Mouse (Mus musculus): Measurements from ENCODE around the gene Slc25a33. TPM values are rescaled to one million over a fixed set of nuclear protein-coding genes. Genes with fewer than 3 reads are reported as not detected.

The Slc25a33 gene
- polyA plus RNA-seq, 1 experiment, result 77.0 TPM

DNA sequence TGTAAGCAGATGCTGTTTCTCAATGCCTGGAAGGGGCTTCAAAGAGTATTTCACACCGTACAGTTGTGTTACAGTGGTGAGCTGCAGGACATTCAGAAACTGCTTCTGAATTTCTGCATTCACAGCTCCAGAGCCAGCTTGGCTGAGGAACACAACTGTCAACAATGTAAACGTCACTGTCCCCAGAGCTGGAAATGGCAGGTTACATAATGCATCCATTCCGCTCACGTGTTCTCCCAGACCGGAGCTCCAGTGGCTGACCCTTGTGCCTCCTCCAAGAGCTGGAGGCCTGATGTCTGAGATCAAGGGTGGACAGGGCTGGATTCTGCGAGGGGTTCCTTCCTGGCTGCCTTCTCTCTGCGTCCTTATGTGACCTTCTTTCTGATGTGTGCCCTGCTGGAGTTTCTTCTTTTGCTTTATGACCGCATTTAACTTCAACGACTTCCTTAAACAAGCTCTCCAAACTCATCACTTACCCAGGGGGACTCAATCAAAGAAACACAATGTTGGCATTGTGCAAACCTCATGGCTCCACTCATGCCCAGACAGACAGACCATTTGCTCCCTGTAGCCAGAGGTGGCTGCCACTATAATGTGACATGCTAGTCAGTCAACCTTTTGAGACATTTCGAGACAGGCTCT, 18.2 kb upstream of the Slc25a33 start:
- Histone ChIP-seq H3K4me3 (replicated peaks; ENCODE audit: insufficient read depth, low read depth, low read length) (no peak overlapping the region), H3K27ac (ENCODE audit: insufficient read depth, low read length) (no peak overlapping the region), H3K27me3 (ENCODE audit: control insufficient read depth, insufficient read depth, low read length) (no peaks in the 10 kb centered on the region), H3K4me1 (ENCODE audit: control insufficient read depth, insufficient read depth, low read length) (no peaks in the 10 kb centered on the region)
- 59% methylated on average over 10 of the region's 10 CpGs for WGBS
- TF ChIP-seq POLR2A (IDR thresholded peaks at IDR 0.05; ENCODE audit: borderline replicate concordance, insufficient read depth, low read length) (no peak), CTCF (IDR thresholded peaks at IDR 0.05; ENCODE audit: borderline replicate concordance, insufficient read depth, low read depth, low read length) (no peak)
- no peak for DNase-seq

DNA sequence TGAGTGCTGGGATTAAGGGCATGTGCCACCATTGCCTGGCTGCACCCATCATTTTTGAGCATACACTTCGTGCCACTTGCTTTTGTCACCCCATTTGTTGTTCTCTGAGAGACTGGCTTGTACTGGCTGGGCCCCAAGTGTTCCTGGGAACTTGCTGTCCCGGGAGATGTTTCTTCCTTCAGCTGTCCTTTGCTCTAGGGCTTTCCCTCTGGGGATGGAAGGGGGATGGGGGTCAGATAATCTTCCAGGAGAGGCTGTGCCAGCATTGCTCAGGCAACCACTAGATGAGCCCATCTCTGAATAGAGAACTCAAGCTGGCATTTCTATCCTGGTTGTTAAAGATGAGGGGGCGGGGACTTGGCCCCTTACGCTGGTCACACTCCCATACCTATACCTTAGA, 17.4 kb upstream of the Slc25a33 start:
- DNase-seq, result peak in 1 of 2 experiments; percentile 44
- Histone ChIP-seq H3K4me1 (ENCODE audit: control insufficient read depth, insufficient read depth, low read length) (no peaks in the 10 kb centered on the region), H3K27ac (ENCODE audit: insufficient read depth, low read length) (no peak overlapping the region), H3K27me3 (ENCODE audit: control insufficient read depth, insufficient read depth, low read length) (no peaks in the 10 kb centered on the region), H3K4me3 (replicated peaks; ENCODE audit: insufficient read depth, low read depth, low read length) (no peak overlapping the region)
- WGBS, result 66% methylated on average over 4 of the region's 4 CpGs
- TF ChIP-seq POLR2A (IDR thresholded peaks at IDR 0.05; ENCODE audit: borderline replicate concordance, insufficient read depth, low read length) (no peak), CTCF (IDR thresholded peaks at IDR 0.05; ENCODE audit: borderline replicate concordance, insufficient read depth, low read depth, low read length) (no peak)

DNA sequence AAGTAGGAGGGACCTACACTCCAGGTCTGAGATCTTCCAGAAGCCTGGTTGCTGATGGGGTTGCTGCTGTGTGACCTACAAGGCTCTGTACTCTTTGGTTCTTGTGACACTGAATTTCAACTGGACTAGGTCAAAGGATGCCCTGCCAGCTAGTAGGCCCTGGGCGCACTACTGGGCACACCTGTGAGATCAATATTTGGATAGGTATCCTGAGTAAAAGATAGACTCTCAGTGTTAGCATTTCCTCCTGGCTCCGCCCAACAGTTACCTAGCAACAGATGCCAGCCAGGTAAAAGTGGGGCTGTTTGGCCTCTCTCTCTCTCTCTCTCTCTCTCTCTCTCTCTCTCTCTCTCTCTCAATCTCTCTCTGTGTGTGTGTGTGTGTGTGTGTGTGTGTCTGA, 16.9 kb upstream of the Slc25a33 start:
- TF ChIP-seq POLR2A (IDR thresholded peaks at IDR 0.05; ENCODE audit: borderline replicate concordance, insufficient read depth, low read length) (no peak), CTCF (IDR thresholded peaks at IDR 0.05; ENCODE audit: borderline replicate concordance, insufficient read depth, low read depth, low read length) (no peak)
- no peak overlapping the region for H3K27ac ChIP-seq (ENCODE audit: insufficient read depth, low read length)
- 98% methylated on average over 2 of the region's 2 CpGs for WGBS
- H3K4me1 ChIP-seq (ENCODE audit: control insufficient read depth, insufficient read depth, low read length), result no peaks in the 10 kb centered on the region
- no peak for DNase-seq
- no peaks in the 10 kb centered on the region for H3K27me3 ChIP-seq (ENCODE audit: control insufficient read depth, insufficient read depth, low read length)
- H3K4me3 ChIP-seq (replicated peaks; ENCODE audit: insufficient read depth, low read depth, low read length), result no peak overlapping the region

DNA sequence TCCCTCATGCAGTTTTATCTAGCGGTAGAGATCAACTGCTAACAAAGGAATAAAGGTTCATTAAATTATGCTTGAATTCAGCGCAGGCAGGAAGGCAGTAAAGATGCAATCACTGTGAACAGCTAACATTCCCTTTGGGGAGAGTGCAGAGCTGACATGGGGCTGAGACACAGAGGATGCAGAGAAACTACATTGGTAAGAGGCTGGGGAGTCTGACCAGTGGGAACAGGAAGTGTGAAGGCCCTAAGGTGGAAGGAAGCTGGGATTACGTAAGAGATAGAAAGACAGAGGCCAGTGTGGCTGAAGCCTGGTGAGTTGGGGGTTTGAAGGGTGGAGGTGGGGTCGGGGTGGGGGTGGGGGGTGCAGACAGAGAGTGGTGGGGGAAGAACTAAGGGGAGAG, 16.5 kb upstream of the Slc25a33 start:
- no peak for DNase-seq
- Histone ChIP-seq H3K4me3 (replicated peaks; ENCODE audit: insufficient read depth, low read depth, low read length) (no peak overlapping the region), H3K27me3 (ENCODE audit: control insufficient read depth, insufficient read depth, low read length) (no peaks in the 10 kb centered on the region), H3K4me1 (ENCODE audit: control insufficient read depth, insufficient read depth, low read length) (no peaks in the 10 kb centered on the region), H3K27ac (ENCODE audit: insufficient read depth, low read length) (no peak overlapping the region)
- WGBS, result 87% methylated on average over 4 of the region's 4 CpGs
- no peak for TF ChIP-seq CTCF (IDR thresholded peaks at IDR 0.05; ENCODE audit: borderline replicate concordance, insufficient read depth, low read depth, low read length)

DNA sequence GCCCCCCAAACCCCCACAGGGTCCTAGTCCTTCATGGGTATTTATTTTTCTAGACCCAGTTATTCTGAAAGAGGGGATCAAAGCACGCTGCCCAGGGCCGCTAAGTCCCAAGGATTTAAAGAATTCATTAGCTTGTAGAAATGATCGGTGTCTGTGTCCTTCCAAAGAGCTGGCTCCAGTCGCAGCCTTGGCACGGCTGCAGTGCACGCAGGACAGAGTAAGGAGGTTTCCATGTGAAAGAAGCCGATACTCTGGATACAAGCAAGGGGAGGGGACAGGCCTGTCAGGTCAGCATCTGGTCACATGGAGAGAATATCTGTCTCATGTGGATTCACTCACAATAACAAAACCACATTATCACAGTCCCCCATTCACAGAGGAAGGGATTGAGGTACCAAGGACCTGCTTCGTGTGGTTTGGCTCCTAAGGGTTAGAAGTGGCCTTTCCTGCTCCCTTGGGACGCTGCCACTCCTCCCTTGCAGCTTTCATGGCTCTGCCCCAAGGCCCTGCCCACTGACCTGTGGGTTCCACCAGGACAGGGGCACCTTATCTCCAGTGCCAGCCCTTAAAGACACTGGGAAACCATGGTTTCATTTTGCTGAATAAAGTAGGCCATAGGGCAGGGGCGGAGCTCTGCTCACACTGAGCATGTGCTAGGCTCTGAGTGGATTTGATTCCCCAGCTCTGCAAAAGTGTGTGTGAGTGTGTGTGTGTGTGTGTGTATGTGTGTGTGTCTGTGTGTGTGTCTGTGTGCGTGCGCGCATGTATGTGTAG, 15.5 kb upstream of the Slc25a33 start:
- Histone ChIP-seq H3K27ac (ENCODE audit: insufficient read depth, low read length) (no peak overlapping the region), H3K4me1 (ENCODE audit: control insufficient read depth, insufficient read depth, low read length) (no peaks in the 10 kb centered on the region), H3K27me3 (ENCODE audit: control insufficient read depth, insufficient read depth, low read length) (no peaks in the 10 kb centered on the region), H3K4me3 (replicated peaks; ENCODE audit: insufficient read depth, low read depth, low read length) (no peak overlapping the region)
- WGBS, result 60% methylated on average over 13 of the region's 13 CpGs
- TF ChIP-seq POLR2A (IDR thresholded peaks at IDR 0.05; ENCODE audit: borderline replicate concordance, insufficient read depth, low read length), result no peak
- no peak for TF ChIP-seq CTCF (IDR thresholded peaks at IDR 0.05; ENCODE audit: borderline replicate concordance, insufficient read depth, low read depth, low read length)
- no peak for DNase-seq

DNA sequence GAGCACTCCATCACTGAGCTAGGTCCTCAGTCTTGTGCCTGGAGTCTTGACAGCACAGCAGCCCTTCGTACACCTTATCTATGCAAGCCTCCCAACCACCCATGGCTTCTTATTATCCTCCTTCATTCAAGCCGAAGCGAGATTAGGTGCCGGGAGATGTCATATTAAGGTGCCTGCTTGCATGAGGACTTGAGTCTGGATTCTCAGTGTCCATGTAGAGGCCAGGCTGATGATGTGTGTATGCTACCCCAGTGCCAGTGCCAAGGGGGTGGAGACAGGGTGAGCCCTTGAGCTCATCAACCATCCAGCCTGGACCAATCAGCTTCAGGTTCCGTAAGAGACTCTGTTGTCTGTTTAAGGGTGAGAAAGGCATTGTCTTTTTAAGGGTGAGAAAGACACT, 10.8 kb upstream of the Slc25a33 start:
- no peak overlapping the region for H3K4me3 ChIP-seq (replicated peaks; ENCODE audit: insufficient read depth, low read depth, low read length)
- H3K27me3 ChIP-seq (ENCODE audit: control insufficient read depth, insufficient read depth, low read length), result no peaks in the 10 kb centered on the region
- 86% methylated on average over 5 of the region's 5 CpGs for WGBS
- DNase-seq, result no peak
- H3K4me1 ChIP-seq (ENCODE audit: control insufficient read depth, insufficient read depth, low read length), result no peaks in the 10 kb centered on the region; the same call in 1 of the 2 replicates
- TF ChIP-seq CTCF (IDR thresholded peaks at IDR 0.05; ENCODE audit: borderline replicate concordance, insufficient read depth, low read depth, low read length) (no peak), POLR2A (IDR thresholded peaks at IDR 0.05; ENCODE audit: borderline replicate concordance, insufficient read depth, low read length) (no peak)
- H3K27ac ChIP-seq (ENCODE audit: insufficient read depth, low read length), result no peak overlapping the region

DNA sequence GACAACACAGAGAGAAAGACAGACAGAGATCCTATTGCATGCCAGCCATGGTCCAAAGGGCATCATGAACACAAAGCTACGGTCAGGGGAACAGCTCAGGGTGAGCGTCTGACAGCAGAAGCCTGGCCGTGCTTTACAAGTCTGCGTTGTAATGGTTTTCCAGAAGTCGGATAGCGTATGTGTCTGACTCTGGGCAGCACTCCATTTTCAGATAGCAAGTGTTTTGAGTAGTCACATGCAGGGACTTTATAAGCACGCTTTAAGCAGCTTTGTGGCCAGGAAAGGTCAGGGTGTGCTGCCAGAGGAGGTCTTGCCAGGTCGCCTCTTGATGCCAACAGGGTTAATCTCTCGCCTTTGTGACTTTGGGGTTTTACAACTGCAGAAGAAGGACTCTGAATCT, 10.3 kb upstream of the Slc25a33 start:
- no peaks in the 10 kb centered on the region for H3K27me3 ChIP-seq (ENCODE audit: control insufficient read depth, insufficient read depth, low read length)
- no peak for DNase-seq
- 78% methylated on average over 9 of the region's 9 CpGs for WGBS
- TF ChIP-seq CTCF (IDR thresholded peaks at IDR 0.05; ENCODE audit: borderline replicate concordance, insufficient read depth, low read depth, low read length) (no peak), POLR2A (IDR thresholded peaks at IDR 0.05; ENCODE audit: borderline replicate concordance, insufficient read depth, low read length) (no peak)
- H3K4me3 ChIP-seq (replicated peaks; ENCODE audit: insufficient read depth, low read depth, low read length), result no peak overlapping the region
- H3K27ac ChIP-seq (ENCODE audit: insufficient read depth, low read length), result no peak overlapping the region
- no peaks in the 10 kb centered on the region; the same call in 1 of the 2 replicates for H3K4me1 ChIP-seq (ENCODE audit: control insufficient read depth, insufficient read depth, low read length)

DNA sequence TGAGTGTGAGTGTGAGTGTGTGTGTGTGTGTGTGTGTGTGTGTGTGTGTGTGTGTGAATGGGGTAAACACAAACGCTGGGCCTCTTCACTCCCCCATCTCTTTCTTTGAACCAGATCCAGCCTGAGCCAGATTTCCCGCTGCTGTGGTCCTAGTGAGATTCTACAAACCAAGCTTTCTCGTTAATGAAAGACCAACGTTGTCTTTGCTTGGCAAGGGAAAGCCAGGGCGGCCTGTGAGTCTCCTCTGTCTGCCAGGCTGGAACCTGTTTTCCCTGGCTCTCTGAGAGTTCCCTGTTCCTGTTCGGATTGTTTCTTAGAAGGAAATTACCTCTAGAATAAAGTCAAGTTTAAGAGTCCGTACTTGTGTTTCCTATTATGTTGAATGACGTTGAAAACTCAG, 8.9 kb upstream of the Slc25a33 start:
- no peak for TF ChIP-seq POLR2A (IDR thresholded peaks at IDR 0.05; ENCODE audit: borderline replicate concordance, insufficient read depth, low read length)
- TF ChIP-seq CTCF (IDR thresholded peaks at IDR 0.05; ENCODE audit: borderline replicate concordance, insufficient read depth, low read depth, low read length), result no peak
- peak overlapping the region; percentile 23; the same call in 1 of the 2 replicates for H3K27ac ChIP-seq (ENCODE audit: insufficient read depth, low read length)
- no peak overlapping the region for H3K4me3 ChIP-seq (replicated peaks; ENCODE audit: insufficient read depth, low read depth, low read length)
- no peak for DNase-seq
- H3K4me1 ChIP-seq (ENCODE audit: control insufficient read depth, insufficient read depth, low read length), result no peaks in the 10 kb centered on the region; the same call in 1 of the 2 replicates
- WGBS, result 51% methylated on average over 8 of the region's 8 CpGs
- H3K27me3 ChIP-seq (ENCODE audit: control insufficient read depth, insufficient read depth, low read length), result no peaks in the 10 kb centered on the region

Data from cerebellum, adult 2 months (tissue).